Mouse (Mus musculus) heart, postnatal 0 days (tissue): Measurements from ENCODE around the gene D10Wsu102e.

Experiments used
- CTCF ChIP-seq: IDR thresholded peaks from 2 replicates; pipeline ENCODE4 v1.5.1; 2016; ENCODE audit warnings: antibody characterized with exemption, control low read depth, low read depth
- EP300 ChIP-seq: IDR thresholded peaks from 2 replicates; pipeline ENCODE4 v1.6.1; 2016; ENCODE audit warnings: antibody characterized with exemption, low read depth

- TF ChIP-seq CTCF (no peak), EP300 (no peak)
Observed at GRCm38 (mm10) chr10:83376911-83377682, 17.1 kb downstream of the D10Wsu102e start.
